Mouse (Mus musculus) heart, adult 2 months (tissue): ENCODE measurements around the gene Snx22. TPM values are rescaled to one million over a fixed set of nuclear protein-coding genes. Genes with fewer than 3 reads are reported as not detected.

ENCODE experiments used
- DNase-seq, 2 experiments: peaks; one replicate each; pipeline ENCODE4 v3.0.0; 2021
- H3K27ac ChIP-seq: fragments of 200-600 bp; 2 replicates; pipeline ENCODE4 v1.8.1; 2022
- H3K27me3 ChIP-seq: fragments of 200-500 bp; 2 replicates; pipeline ENCODE4 v1.6.1; 2012; ENCODE audit warnings: mild to moderate bottlenecking, low read length, inconsistent platforms, mixed read lengths; ENCODE audit not compliant: control insufficient read depth, insufficient read depth
- H3K36me3 ChIP-seq: fragments of 200-500 bp; 2 replicates; pipeline ENCODE4 v1.6.1; 2012; ENCODE audit warnings: low read length, inconsistent platforms; ENCODE audit not compliant: control insufficient read depth, insufficient read depth
- H3K4me1 ChIP-seq: fragments of 200-500 bp; 2 replicates; pipeline ENCODE4 v1.6.1; 2011; ENCODE audit warnings: low read length; ENCODE audit not compliant: control insufficient read depth, insufficient read depth
- H3K4me3 ChIP-seq: fragments of 200-600 bp; 2 replicates; pipeline ENCODE4 v1.8.1; 2022
- H3K79me2 ChIP-seq: fragments of 200-500 bp; replicated peaks from 2 replicates; pipeline ENCODE4 v1.6.1; 2012; ENCODE audit warnings: mild to moderate bottlenecking, inconsistent platforms, low read length, moderate library complexity, mixed read lengths; ENCODE audit not compliant: control insufficient read depth, insufficient read depth
- H3K9ac ChIP-seq: fragments of 200-500 bp; 2 replicates; pipeline ENCODE4 v1.6.1; 2012; ENCODE audit warnings: low read depth, mild to moderate bottlenecking, control low read depth, inconsistent platforms, low read length, mixed read lengths
- CTCF ChIP-seq: fragments of 200-600 bp; IDR thresholded peaks from 2 replicates; pipeline ENCODE4 v1.8.1; 2022; ENCODE audit warnings: antibody characterized with exemption, mild to moderate bottlenecking, moderate library complexity
- EP300 ChIP-seq: fragments of 200-500 bp; IDR thresholded peaks from 2 replicates; pipeline ENCODE4 v1.6.1; 2011; ENCODE audit warnings: low read depth, low read length, control low read depth; ENCODE audit not compliant: insufficient read depth
- POLR2A ChIP-seq: fragments of 200-500 bp; IDR thresholded peaks from 2 replicates; pipeline ENCODE4 v1.6.1; 2011; ENCODE audit warnings: mild to moderate bottlenecking, low read depth, low read length, control low read depth; ENCODE audit not compliant: insufficient read depth
- WGBS: fragments of 180-500 bp; shearing (Covaris S2); methylation state at CpG from one replicate; pipeline ENCODE4 v1.1.7; 2018; 5-methylcytosine and 5-hydroxymethylcytosine counted together
- intact Hi-C: fragments of 180-260 bp; cut with DNase I; formaldehyde crosslinking; loops from one replicate; pipeline ENCODE4 v1.15.1; 2025
- polyA plus RNA-seq: library from polyadenylated mRNA; depleted of rRNA; stranded (reverse); fragments of >200 nt; gene quantifications from 2 replicates; pipeline ENCODE4 v1.2.3, GENCODE M21; 2012
- total RNA-seq, 2 experiments: library from RNA; stranded (reverse); gene quantifications; 2 replicates each; pipeline ENCODE4 v1.2.3; 2021

The Snx22 gene
- total and polyA plus RNA-seq, 3 experiments, result 0.70 to 0.86 (median 0.70) TPM

GRCm38 (mm10) chr9:66059583-66060307, 9.8 kb downstream of the Snx22 start, which contains the start of gene Ppib:
TSS of gene Ppib (plus strand) at chr9:66060222.
- DNase-seq, result peak; percentile 97 to 100
- H3K36me3 ChIP-seq, result no peaks in the 10 kb centered on the region
- peak within 1 kb of the TSS; percentile 63 for H3K4me3 ChIP-seq
- intact Hi-C loops, result loop anchor here (2.0 to 5.0 kb wide), 2 partner anchors 65 to 152 kb away; partner anchors contain the start of genes Csnk1g1 and Trip4
- TF ChIP-seq POLR2A (peak; percentile 92), CTCF (peak; percentile 32), EP300 (peak; percentile 33; the same call in 1 of the 2 replicates)
- whole genome bisulfite sequencing, result 1% methylated on average over 48 of the region's 51 CpGs
- no peaks in the 10 kb centered on the region for H3K79me2 ChIP-seq
- H3K9ac ChIP-seq, result peak within 1 kb of the TSS; percentile 87
- no peaks in the 10 kb centered on the region for H3K27me3 ChIP-seq
- peaks cover 5% of the 10 kb centered on the region for H3K4me1 ChIP-seq
- H3K27ac ChIP-seq, result peak within 1 kb of the TSS; percentile 86

- Histone ChIP-seq H3K27me3 (no peaks in the 10 kb centered on the region), H3K27ac (no peak overlapping the region), H3K4me1 (no peaks in the 10 kb centered on the region), H3K36me3 (no peaks in the 10 kb centered on the region), H3K9ac (no peak overlapping the region), H3K4me3 (no peak overlapping the region), H3K79me2 (no peaks in the 10 kb centered on the region)
- no peak for DNase-seq
- WGBS, result 41% methylated on average over 1 of the region's 1 CpGs
- intact Hi-C loops, result loop anchor here (5.0 kb wide), 1 partner anchor 34 kb away; no protein-coding TSS in a partner anchor
- no peak for TF ChIP-seq EP300
- no peak for TF ChIP-seq CTCF
- no peak for TF ChIP-seq POLR2A
Observed at GRCm38 (mm10) chr9:66053620-66054019, 15.9 kb downstream of the Snx22 start.

DNA sequence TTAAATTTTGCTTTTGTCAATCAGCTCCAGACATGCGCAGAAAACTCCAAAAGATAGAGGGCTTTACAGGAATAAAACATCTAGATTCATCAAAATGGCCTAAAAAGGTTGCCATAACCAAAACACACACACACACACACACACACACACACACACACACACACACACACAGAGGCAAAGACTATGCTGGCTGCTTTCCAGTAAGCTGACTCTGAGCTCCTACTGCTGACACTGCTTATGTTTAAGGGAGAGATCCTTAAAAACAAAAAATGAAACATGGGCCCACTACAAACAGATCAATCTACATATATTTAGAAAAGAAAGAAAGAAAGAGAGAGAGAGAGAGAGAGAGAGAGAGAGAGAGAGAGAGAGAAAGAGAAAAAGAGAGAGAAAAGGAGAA, 16.8 kb downstream of the Snx22 start:
- H3K79me2 ChIP-seq, result no peaks in the 10 kb centered on the region

DNA sequence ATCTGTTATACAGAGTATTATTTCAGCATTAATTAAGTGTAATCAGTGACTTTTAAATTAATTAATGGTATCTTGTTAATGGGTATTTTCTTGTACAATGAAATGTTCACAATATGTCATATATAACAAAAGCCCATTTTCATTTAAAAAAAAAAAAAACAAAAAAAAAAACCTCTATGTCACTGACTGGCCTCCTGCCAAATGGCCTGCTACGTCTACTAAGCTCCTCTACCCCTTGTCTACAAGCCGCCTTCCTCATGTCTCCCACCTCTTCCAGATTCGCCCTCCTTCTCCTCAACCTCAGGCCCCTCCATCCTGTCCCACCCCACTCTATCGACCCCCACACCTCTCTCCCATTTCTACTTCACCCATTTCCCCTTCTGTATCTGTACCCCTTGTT, 18.0 kb downstream of the Snx22 start:
- H3K4me1 ChIP-seq, result no peaks in the 10 kb centered on the region
- no peak overlapping the region for H3K4me3 ChIP-seq
- H3K27me3 ChIP-seq, result no peaks in the 10 kb centered on the region
- no peaks in the 10 kb centered on the region for H3K36me3 ChIP-seq
- no peaks in the 10 kb centered on the region for H3K79me2 ChIP-seq
- intact Hi-C loops, result loop anchor here (5.0 kb wide), 1 partner anchor 36 kb away; no protein-coding TSS in a partner anchor
- no peak overlapping the region for H3K9ac ChIP-seq
- WGBS, result 67% methylated on average over 4 of the region's 4 CpGs
- no peak overlapping the region for H3K27ac ChIP-seq
- DNase-seq, result no peak
- TF ChIP-seq EP300 (no peak), POLR2A (no peak), CTCF (no peak)

More for the DNA sequence above, 16.8 kb downstream of the Snx22 start:
- Histone ChIP-seq H3K4me1 (no peaks in the 10 kb centered on the region), H3K27ac (no peak overlapping the region), H3K9ac (no peak overlapping the region), H3K27me3 (no peaks in the 10 kb centered on the region), H3K36me3 (no peaks in the 10 kb centered on the region), H3K4me3 (no peak overlapping the region)
- intact Hi-C loops, result loop anchor here (5.0 kb wide), 1 partner anchor 35 kb away; no protein-coding TSS in a partner anchor
- 97% methylated on average over 1 of the region's 1 CpGs for WGBS
- no peak for DNase-seq
- TF ChIP-seq EP300, result no peak
- TF ChIP-seq CTCF, result no peak
- no peak for TF ChIP-seq POLR2A

DNA sequence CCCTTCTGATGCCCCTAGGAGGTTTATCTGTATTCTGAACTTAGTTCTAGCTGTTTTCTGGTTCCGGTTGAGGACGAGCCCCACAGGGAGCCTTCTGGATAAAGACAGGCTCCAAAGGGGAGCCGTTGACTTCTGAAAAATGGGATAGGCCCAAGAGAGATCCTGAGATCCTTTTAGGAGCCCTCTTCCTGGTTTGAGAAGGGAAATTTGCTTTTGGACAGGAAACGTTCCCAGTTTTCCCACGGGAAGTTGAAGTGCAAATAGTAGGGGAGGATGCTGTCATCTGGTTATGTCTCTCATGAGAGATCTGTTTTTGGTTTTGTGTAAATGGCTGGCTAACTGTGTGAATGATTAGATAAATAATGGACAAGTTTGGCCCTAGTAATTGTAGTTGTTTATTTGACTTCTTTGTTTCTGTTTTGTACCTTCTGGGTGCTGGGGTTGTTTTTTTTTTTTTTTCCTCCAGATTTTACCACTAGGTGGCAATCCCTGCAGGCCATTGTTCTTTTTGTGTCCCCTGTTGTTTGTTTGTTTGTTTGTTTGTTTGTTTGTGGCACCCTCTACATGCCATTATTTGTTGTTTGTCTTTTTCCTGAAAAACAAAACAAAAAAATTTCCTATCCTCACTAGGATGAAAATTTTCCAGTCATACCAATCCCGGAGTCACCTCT, 19.5 kb downstream of the Snx22 start:
- intact Hi-C loops, result loop anchor here (5.0 kb wide), 1 partner anchor 37 kb away; no protein-coding TSS in a partner anchor
- no peak overlapping the region for H3K4me3 ChIP-seq
- 51% methylated on average over 6 of the region's 6 CpGs for WGBS
- H3K79me2 ChIP-seq, result no peaks in the 10 kb centered on the region
- no peak overlapping the region for H3K9ac ChIP-seq
- DNase-seq, result no peak
- H3K4me1 ChIP-seq, result no peaks in the 10 kb centered on the region
- peak overlapping the region; percentile 26 for H3K27ac ChIP-seq
- no peaks in the 10 kb centered on the region for H3K36me3 ChIP-seq
- H3K27me3 ChIP-seq, result no peaks in the 10 kb centered on the region
- TF ChIP-seq POLR2A, result no peak
- peak; percentile 55 for TF ChIP-seq CTCF
- TF ChIP-seq EP300, result no peak

DNA sequence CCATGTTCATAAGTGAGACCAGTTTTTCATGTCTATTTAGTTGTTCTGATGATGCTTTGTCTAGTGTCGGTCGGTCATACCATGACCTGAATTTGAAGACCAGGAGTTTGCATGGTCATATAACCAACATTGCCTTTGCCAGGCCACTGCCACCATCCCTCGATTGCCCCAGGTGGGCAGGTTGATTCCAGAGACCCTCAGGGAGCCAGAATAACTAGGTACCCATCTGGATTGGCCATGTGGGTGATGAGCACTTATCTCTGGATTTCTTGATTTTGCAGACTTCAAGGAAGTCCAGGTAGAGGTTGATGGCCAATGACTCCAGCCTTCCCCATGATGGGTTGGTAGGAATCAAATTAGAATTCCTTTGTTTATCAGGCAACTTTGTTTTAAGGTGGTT, 26.3 kb downstream of the Snx22 start:
- Histone ChIP-seq H3K36me3 (no peaks in the 10 kb centered on the region), H3K27ac (no peak overlapping the region), H3K4me1 (no peaks in the 10 kb centered on the region), H3K4me3 (no peak overlapping the region), H3K9ac (no peak overlapping the region), H3K79me2 (no peaks in the 10 kb centered on the region), H3K27me3 (no peaks in the 10 kb centered on the region)
- intact Hi-C loops, result no loop called here
- DNase-seq, result no peak
- TF ChIP-seq EP300 (no peak), POLR2A (no peak), CTCF (no peak)
- 98% methylated on average over 3 of the region's 3 CpGs for WGBS
